Mouse (Mus musculus): ENCODE data around the gene Camk1d.

GRCm38 (mm10) chr2:5614308-5614705 is 100.0 kb downstream of the Camk1d start:
- TF ChIP-seq ZNF384 (IDR thresholded peaks at IDR 0.05; ENCODE audit: low read depth, low read length) = no peak
- no peak for TF ChIP-seq ZC3H11A (IDR thresholded peaks at IDR 0.05; ENCODE audit: borderline replicate concordance, low read depth, low read length)
- no peak for TF ChIP-seq CHD2 (IDR thresholded peaks at IDR 0.05; ENCODE audit: low read depth, low read length)
- TF ChIP-seq HCFC1 (IDR thresholded peaks at IDR 0.05; ENCODE audit: borderline replicate concordance, insufficient read depth, low read length) = no peak
- TF ChIP-seq MAFK (IDR thresholded peaks at IDR 0.05; ENCODE audit: insufficient read depth, low read depth, low read length) = no peak
